In genomic region chr13:91305697-91306405, GRCm38 (mm10) we compare ENCODE assay signal across 9 mouse cellular contexts.
DNase-seq lines count a peak whose midpoint lies in the region; ATAC-seq lines count a peak whose summit lies in the region.
"Had no signal": no experiment of that assay in that cellular context is flagged by ENCODE, and none has a peak within 500 bp of the region (broad histone marks: within the 10 kb centered on the region; RNA-seq: fewer than 3 reads in every experiment).

No protein-coding gene starts in this region.

- no peaks in the 10 kb centered on the region for H3K27me3 ChIP-seq in midbrain, embryonic 14.5 days (ENCODE audit: control insufficient read depth, insufficient read depth, low read length)
- no peaks in the 10 kb centered on the region for H3K27me3 ChIP-seq in midbrain, embryonic 10.5 days (ENCODE audit: low read depth, poor library complexity, severe bottlenecking)

- ATAC-seq in midbrain, embryonic 14.5 days (ENCODE audit: low FRiP score, low TSS enrichment): no peak

- no peak overlapping the region for H3K4me3 ChIP-seq in midbrain, embryonic 14.5 days (replicated peaks; ENCODE audit: low read depth, low read length)
- no peak overlapping the region for H3K4me3 ChIP-seq in midbrain, embryonic 10.5 days

- DNase-seq in cerebellum, postnatal 14 days: peak; percentile 41 to 52
- DNase-seq in cerebellum, adult 8-10 months: no peak
- peak; percentile 33 for DNase-seq in midbrain, embryonic 14.5 days
- no peak for DNase-seq in midbrain, embryonic 10.5 days (ENCODE audit: low spot score)
- DNase-seq in layer of hippocampus, adult 18-20 months (ENCODE audit: low spot score in 2 of 2): peak; percentile 46 to 57
- DNase-seq in right cerebral cortex, postnatal 4 days: peak; percentile 17
- DNase-seq in embryo, embryonic 10 days (ENCODE audit: low spot score): no peak
- no peak for DNase-seq in B cell, adult 2 months
- DNase-seq: gastrocnemius, postnatal 14 days had no signal

- H3K9me3 ChIP-seq in midbrain, embryonic 14.5 days (ENCODE audit: control insufficient read depth, low read length): no peaks in the 10 kb centered on the region
- no peaks in the 10 kb centered on the region for H3K9me3 ChIP-seq in midbrain, embryonic 10.5 days (replicated peaks)

- H3K27ac ChIP-seq in midbrain, embryonic 14.5 days (replicated peaks; ENCODE audit: low read depth, low read length): no peak overlapping the region
- H3K27ac ChIP-seq in midbrain, embryonic 10.5 days (replicated peaks): no peak overlapping the region

- no peak overlapping the region for H3K4me2 ChIP-seq in midbrain, embryonic 14.5 days (ENCODE audit: low read length)

- 74% methylated on average over 6 of the region's 6 CpGs for WGBS in midbrain, embryonic 14.5 days
- 91% methylated on average over 6 of the region's 6 CpGs for WGBS in midbrain, embryonic 10.5 days

- no peaks in the 10 kb centered on the region for H3K4me1 ChIP-seq in midbrain, embryonic 14.5 days (ENCODE audit: control insufficient read depth, insufficient read depth, low read length)
- H3K4me1 ChIP-seq in midbrain, embryonic 10.5 days: no peaks in the 10 kb centered on the region

- no peak overlapping the region for H3K9ac ChIP-seq in midbrain, embryonic 14.5 days (replicated peaks; ENCODE audit: low read length)

- H3K36me3 ChIP-seq in midbrain, embryonic 14.5 days (ENCODE audit: control insufficient read depth, insufficient read depth, low read length): no peaks in the 10 kb centered on the region
- H3K36me3 ChIP-seq in midbrain, embryonic 10.5 days: no peaks in the 10 kb centered on the region

Comparison
In these comparisons a context has a peak if more than half of its experiments do, and no peak if none do; other contexts are left out.
1. DNase-seq: peak in cerebellum, postnatal 14 days (2 of 2), midbrain, embryonic 14.5 days (single experiment), layer of hippocampus, adult 18-20 months (2 of 2) and right cerebral cortex, postnatal 4 days (single experiment); none in cerebellum, adult 8-10 months (single experiment), midbrain, embryonic 10.5 days (single experiment), embryo, embryonic 10 days (single experiment) and B cell, adult 2 months (0 of 2).